26 mouse cellular contexts compared by ENCODE assay signal in genomic region chr1:183327171-183327570, GRCm38 (mm10). TPM values are rescaled to one million over a fixed set of nuclear protein-coding genes. Genes with fewer than 3 reads are reported as not detected.
DNase-seq lines count a peak whose midpoint lies in the region; TF ChIP-seq lines count a peak whose summit lies in the region.
"Had no signal": no experiment of that assay in that cellular context is flagged by ENCODE, and none has a peak within 500 bp of the region (broad histone marks: within the 10 kb centered on the region; RNA-seq: fewer than 3 reads in every experiment).

No protein-coding gene starts in this region.

- H3K27ac ChIP-seq in layer of hippocampus, adult 2 months: no peak overlapping the region
- H3K27ac ChIP-seq: embryonic facial prominence, embryonic 10.5 days; embryonic facial prominence, embryonic 13.5 days; forebrain, embryonic 12.5 days; forebrain, embryonic 15.5 days; heart, embryonic 15.5 days; hindbrain, embryonic 10.5 days; hindbrain, embryonic 13.5 days; intestine, embryonic 15.5 days had no signal

- TF ChIP-seq CTCF in layer of hippocampus, adult 2 months (conservative IDR thresholded peaks at IDR 0.05): no peak

- no peak overlapping the region for H3K4me3 ChIP-seq in layer of hippocampus, adult 2 months
- H3K4me3 ChIP-seq: embryonic facial prominence, embryonic 10.5 days; embryonic facial prominence, embryonic 13.5 days; erythroblast, embryonic 14.5 days; forebrain, embryonic 12.5 days; forebrain, embryonic 15.5 days; heart, embryonic 12.5 days; heart, embryonic 15.5 days; hindbrain, embryonic 10.5 days; hindbrain, embryonic 13.5 days; intestine, embryonic 15.5 days had no signal

- peak; percentile 41 for DNase-seq in adrenal gland, postnatal 10 days
- DNase-seq in adrenal gland, adult 18-20 months (ENCODE audit: low spot score in 2 of 2): no peak
- peak; percentile 55 for DNase-seq in 416B (ENCODE audit: low read depth)
- peak; percentile 15 for DNase-seq in adrenal gland, postnatal 25 days
- no peak for DNase-seq in layer of hippocampus, adult 2 months (ENCODE audit: low spot score in 2 of 2)
- no peak for DNase-seq in kidney, adult 9 months
- DNase-seq: cerebellum, adult 11 months; cerebellum, adult 2 months; cerebellum, adult 9-11 months; cerebellum, postnatal 36 days; embryo, embryonic 11 days; gastrocnemius, postnatal 36 days; heart, postnatal 10 days; heart, postnatal 36 days; kidney, adult 11 months; kidney, adult 8-10 months had no signal

RNA-seq across cellular contexts. Expression of gene Brox, which starts 30.1 kb away (rescaled TPM):
- 10 to 100 TPM; 45.0 to 46.0 TPM for total RNA-seq in adrenal gland, postnatal 10 days (2021)
- total RNA-seq in adrenal gland, adult 18-20 months (2021): 10 to 100 TPM; 44.2 to 57.0 TPM
- 48.2 and 55.7 TPM in 2 replicates for total RNA-seq in adrenal gland, postnatal 25 days (2021)
- total RNA-seq in layer of hippocampus, adult 2 months (2021): 10 to 100 TPM; 48.6 to 61.8 TPM

RNA-seq across cellular contexts. Expression of gene Aida, which starts 30.8 kb away (rescaled TPM):
- 10 to 100 TPM; 41.3 to 51.6 TPM for total RNA-seq in adrenal gland, postnatal 10 days (2021)
- total RNA-seq in adrenal gland, adult 18-20 months (2021): 10 to 100 TPM; 52.7 to 57.8 TPM
- 54.3 and 59.3 TPM in 2 replicates for total RNA-seq in adrenal gland, postnatal 25 days (2021)
- 10 to 100 TPM; 47.8 to 47.9 TPM for total RNA-seq in layer of hippocampus, adult 2 months (2021)

RNA-seq across cellular contexts. Expression of gene Mia3, which starts 42.2 kb away (rescaled TPM):
- total RNA-seq in adrenal gland, postnatal 10 days (2021): 100 to 1,000 TPM; 134 to 148 TPM
- total RNA-seq in adrenal gland, adult 18-20 months (2021): 100 to 1,000 TPM; 189 to 209 TPM
- total RNA-seq in adrenal gland, postnatal 25 days (2021): 200 and 216 TPM in 2 replicates
- 100 to 1,000 TPM; 221 to 224 TPM for total RNA-seq in layer of hippocampus, adult 2 months (2021)

Comparison
In these comparisons a context has a peak if more than half of its experiments do, and no peak if none do; other contexts are left out.
1. DNase-seq: peak in adrenal gland, postnatal 10 days (single experiment), 416B (single experiment) and adrenal gland, postnatal 25 days (single experiment); none in adrenal gland, adult 18-20 months (0 of 2), layer of hippocampus, adult 2 months (0 of 2) and kidney, adult 9 months (single experiment).